Mouse (Mus musculus): Measurements from ENCODE around the gene Rflnb. TPM values are rescaled to one million over a fixed set of nuclear protein-coding genes. Genes with fewer than 3 reads are reported as not detected.
A peak's percentile ranks its signal among the peaks of the same experiment; 100 is the strongest.

Rflnb gene
- total and polyA plus RNA-seq, 3 experiments: 0.19 to 0.85 (median 0.69) TPM

DNA sequence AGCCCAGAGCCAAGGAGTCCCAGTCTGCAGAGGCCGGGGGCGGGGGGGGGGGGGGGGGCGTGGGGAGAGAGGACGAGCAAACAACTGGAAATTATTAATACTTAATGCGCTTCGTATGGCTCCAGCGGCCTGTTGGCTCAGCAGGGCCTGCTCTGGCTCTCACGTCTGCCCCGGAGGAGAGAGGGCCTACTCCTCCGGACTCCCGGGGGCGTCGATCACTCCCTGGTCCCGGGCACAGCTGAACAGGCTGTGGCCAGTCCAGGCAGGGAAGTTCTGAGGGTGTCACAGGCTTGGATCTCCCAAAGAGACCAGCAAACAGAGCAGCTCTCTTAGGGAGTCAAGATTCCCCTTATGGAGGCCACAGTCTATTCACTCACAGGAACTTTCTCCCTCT is 487 bp upstream of the Rflnb start:
- Histone ChIP-seq H3K79me2 (replicated peaks; ENCODE audit: control insufficient read depth, extremely low read depth, insufficient read depth, poor library complexity, severe bottlenecking) (no peaks in the 10 kb centered on the region), H3K9me3 (replicated peaks; ENCODE audit: low read length) (no peaks in the 10 kb centered on the region), H3K4me3 (replicated peaks in 1 of 3; ENCODE audit: low read depth in 2 of 3, low read length in 2 of 3, poor library complexity in 1 of 3) (peak overlapping the region in 1 of 3 experiments; percentile 17), H3K4me1 (ENCODE audit: control insufficient read depth in 1 of 2, insufficient read depth in 2 of 2) (peaks cover 0 to 6% of the 10 kb centered on the region in 2 experiments; a peak in 1 of 4 replicates), H3K27ac (ENCODE audit: insufficient read depth, low read depth) (no peak overlapping the region), H3K4me2 (ENCODE audit: insufficient read depth, low read depth, poor library complexity, severe bottlenecking) (peak overlapping the region; percentile 52), H3K9ac (ENCODE audit: insufficient read depth, low read depth) (no peak overlapping the region), H3K36me3 (replicated peaks in 1 of 2; ENCODE audit: control insufficient read depth in 1 of 2, insufficient read depth in 1 of 2, low read length in 1 of 2) (no peaks in the 10 kb centered on the region), H3K27me3 (replicated peaks) (peaks cover 86% of the 10 kb centered on the region)
- dilution Hi-C loops (cut with MboI; ENCODE audit: extremely low pct_ligation_motif_present, extremely low pct_unique_long_range_greater_than_20kb, low sequenced_read_pairs) (no loop called here), in situ Hi-C loops (cut with MboI; ENCODE audit: low pct_ligation_motif_present, low pct_unique_long_range_greater_than_20kb, low sequenced_read_pairs) (loop anchor here (10.0 kb wide), 1 partner anchor 127 kb away; no protein-coding TSS in a partner anchor)
- DNase-seq (ENCODE audit: extremely low read depth): no peak
- no peak for TF ChIP-seq CTCF (conservative IDR thresholded peaks at IDR 0.05 in 1 of 2, IDR thresholded peaks at IDR 0.05 in 1 of 2; ENCODE audit: low read depth in 2 of 2, low read length in 2 of 2)
- TF ChIP-seq CHD1 (IDR thresholded peaks at IDR 0.05; ENCODE audit: low read depth, low read length): 0 out of 2 replicates have a peak, but pooled peaks have one; percentile 1

DNA sequence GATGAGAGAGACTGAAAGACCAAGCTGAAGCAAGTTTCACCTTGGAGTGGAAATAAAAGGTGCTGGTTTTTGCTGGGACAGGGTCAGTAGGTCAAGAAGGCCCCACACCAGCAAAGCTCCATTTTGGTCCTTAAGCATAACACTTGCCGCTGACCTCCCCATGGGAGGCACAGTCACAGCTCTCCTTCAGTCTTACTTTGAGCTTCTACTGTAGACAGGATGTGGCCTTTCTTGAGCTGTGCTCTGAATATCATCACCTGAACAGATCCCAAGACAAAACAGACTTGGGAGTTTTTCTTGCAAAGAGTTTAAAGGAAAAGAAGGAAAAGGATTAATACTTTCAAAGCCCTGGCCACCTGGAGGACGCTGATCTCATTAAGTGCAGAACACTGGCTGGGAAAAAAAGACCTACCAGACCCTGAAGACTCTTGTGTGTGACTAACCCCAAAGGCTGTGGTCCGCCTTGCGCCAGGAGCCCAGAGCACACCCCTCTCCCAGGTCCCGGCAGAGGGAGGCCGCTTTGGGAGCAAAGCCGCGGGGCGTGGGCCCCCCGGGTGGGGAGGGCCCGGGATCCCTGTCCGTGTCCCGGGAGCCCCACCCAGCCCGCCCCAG is 949 bp downstream of the Rflnb start:
- in situ Hi-C loops (cut with MboI; ENCODE audit: low pct_ligation_motif_present, low pct_unique_long_range_greater_than_20kb, low sequenced_read_pairs): loop anchor here (10.0 kb wide), 1 partner anchor 128 kb away; no protein-coding TSS in a partner anchor
- Histone ChIP-seq H3K4me2 (ENCODE audit: insufficient read depth, low read depth, poor library complexity, severe bottlenecking) (peak overlapping the region; percentile 52), H3K4me1 (ENCODE audit: control insufficient read depth in 1 of 2, insufficient read depth in 2 of 2) (peaks cover 0 to 6% of the 10 kb centered on the region in 2 experiments; a peak in 2 of 4 replicates), H3K4me3 (replicated peaks in 1 of 3; ENCODE audit: low read depth in 2 of 3, low read length in 2 of 3, poor library complexity in 1 of 3) (no peak overlapping the region), H3K27ac (ENCODE audit: insufficient read depth, low read depth) (no peak overlapping the region), H3K36me3 (replicated peaks in 1 of 2; ENCODE audit: control insufficient read depth in 1 of 2, insufficient read depth in 1 of 2, low read length in 1 of 2) (no peaks in the 10 kb centered on the region), H3K27me3 (replicated peaks) (peaks cover 87% of the 10 kb centered on the region), H3K79me2 (replicated peaks; ENCODE audit: control insufficient read depth, extremely low read depth, insufficient read depth, poor library complexity, severe bottlenecking) (no peaks in the 10 kb centered on the region), H3K9me3 (replicated peaks; ENCODE audit: low read length) (no peaks in the 10 kb centered on the region), H3K9ac (ENCODE audit: insufficient read depth, low read depth) (no peak overlapping the region)
- no peak for DNase-seq (ENCODE audit: extremely low read depth)
- TF ChIP-seq RAD21 (IDR thresholded peaks at IDR 0.05; ENCODE audit: low read depth, low read length) (no peak), IRF4 (IDR thresholded peaks at IDR 0.05; ENCODE audit: low read depth, low read length) (no peak), KAT2A (IDR thresholded peaks at IDR 0.05; ENCODE audit: insufficient replicate concordance, low read length) (no peak), JUND (conservative IDR thresholded peaks at IDR 0.05; ENCODE audit: low read depth, low read length) (no peak), ZC3H11A (IDR thresholded peaks at IDR 0.05; ENCODE audit: low read depth, low read length) (no peak), EP300 (IDR thresholded peaks at IDR 0.05; ENCODE audit: low read length) (no peak), TBP (conservative IDR thresholded peaks at IDR 0.05; ENCODE audit: low read depth, low read length) (no peak), ZMIZ1 (IDR thresholded peaks at IDR 0.05; ENCODE audit: low read depth, low read length) (no peak), ETS1 (conservative IDR thresholded peaks at IDR 0.05; ENCODE audit: low read depth, low read length) (no peak), SIN3A (IDR thresholded peaks at IDR 0.05; ENCODE audit: low read length) (no peak), ELF1 (IDR thresholded peaks at IDR 0.05; ENCODE audit: low read depth, low read length) (no peak), POLR2A (IDR thresholded peaks at IDR 0.05; ENCODE audit: low read depth, low read length) (no peak), ZKSCAN1 (IDR thresholded peaks at IDR 0.05; ENCODE audit: borderline replicate concordance, low read depth, low read length) (no peak), USF1 (IDR thresholded peaks at IDR 0.05; ENCODE audit: low read depth, low read length) (no peak), MEF2A (IDR thresholded peaks at IDR 0.05; ENCODE audit: borderline replicate concordance, low read depth, low read length) (no peak), CHD2 (IDR thresholded peaks at IDR 0.05; ENCODE audit: low read length) (no peak), UBTF (IDR thresholded peaks at IDR 0.05; ENCODE audit: low read depth, low read length) (no peak), GABPA (IDR thresholded peaks at IDR 0.05; ENCODE audit: insufficient replicate concordance, low read depth, low read length) (no peak)
- dilution Hi-C loops (cut with MboI; ENCODE audit: extremely low pct_ligation_motif_present, extremely low pct_unique_long_range_greater_than_20kb, low sequenced_read_pairs): no loop called here
